Mouse (Mus musculus): ENCODE data around the gene Sugct. TPM values are rescaled to one million over a fixed set of nuclear protein-coding genes. Genes with fewer than 3 reads are reported as not detected.

Sugct gene
- polyA plus RNA-seq (2014; fragmentation: Nextera tagmentation; extraction: Ambion mirVana) = 3.7 and 3.9 TPM in 2 replicates

DNA sequence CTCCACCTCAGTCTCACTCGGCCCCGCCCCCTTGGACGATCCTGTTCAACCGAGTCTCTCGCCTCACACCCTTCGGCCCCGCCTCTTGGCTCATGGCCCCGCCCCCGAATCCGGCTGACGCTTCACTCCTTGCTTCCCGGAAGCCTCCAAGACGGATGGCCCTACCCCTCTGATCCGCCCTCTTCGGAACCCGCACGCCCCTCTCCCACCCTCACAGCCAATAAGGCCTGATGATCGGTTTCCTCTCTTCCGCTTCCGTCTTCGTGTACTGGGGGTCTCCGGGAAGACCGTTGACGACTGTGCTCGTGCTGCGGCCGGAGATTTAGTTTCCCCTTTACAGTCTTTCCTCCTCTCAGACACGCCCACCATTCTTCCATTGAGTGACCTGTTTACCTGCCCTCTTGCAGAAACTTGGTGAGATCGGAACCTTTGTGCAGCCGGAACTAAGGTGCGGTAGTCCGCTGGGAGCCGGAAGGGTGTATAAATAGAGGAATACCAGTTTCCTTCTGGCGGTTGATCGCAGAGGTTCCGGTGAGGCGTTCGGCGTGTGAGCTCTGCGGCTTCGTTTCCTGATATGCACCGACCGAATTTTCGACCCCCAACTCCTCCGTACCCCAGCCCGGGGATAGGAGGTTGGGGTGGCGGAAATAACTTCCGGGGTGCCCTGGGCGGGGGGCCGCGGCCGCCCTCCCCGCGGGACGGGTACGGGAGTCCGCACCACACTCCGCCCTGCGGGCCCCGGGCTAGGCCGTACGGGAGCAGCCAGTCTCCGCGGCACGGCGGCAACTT lies at the start of gene Sugct, which contains the start of gene Mplkip:
Gene Sugct (minus strand): TSS at position 643 of the 789 bp plus-strand sequence.
Gene Mplkip (plus strand): TSS at position 282 of the 789 bp plus-strand sequence.
- H3K9ac ChIP-seq (ENCODE audit: low read length) = peak within 1 kb of the TSS; percentile 89
- no peaks in the 10 kb centered on the region for H3K36me3 ChIP-seq (ENCODE audit: control insufficient read depth, insufficient read depth, low read length)
- H3K4me3 ChIP-seq (ENCODE audit: low read depth, low read length) = peak within 1 kb of the TSS; percentile 76
- no peaks in the 10 kb centered on the region for H3K9me3 ChIP-seq (ENCODE audit: control insufficient read depth, low read length)
- H3K27me3 ChIP-seq (replicated peaks; ENCODE audit: control insufficient read depth, insufficient read depth, low read length) = no peaks in the 10 kb centered on the region
- peak; percentile 100 for DNase-seq (ENCODE audit: low spot score)
- peak; percentile 99 for ATAC-seq (replicated peaks; ENCODE audit: low FRiP score, low TSS enrichment, low read depth)
- H3K4me1 ChIP-seq (replicated peaks; ENCODE audit: control insufficient read depth, insufficient read depth, low read length) = peaks cover 10% of the 10 kb centered on the region
- 1% methylated on average over 63 of the region's 66 CpGs for WGBS
- H3K27ac ChIP-seq (ENCODE audit: low read depth) = peak within 1 kb of the TSS; percentile 95
- H3K4me2 ChIP-seq (ENCODE audit: low read length) = peak within 1 kb of the TSS; percentile 75

DNA sequence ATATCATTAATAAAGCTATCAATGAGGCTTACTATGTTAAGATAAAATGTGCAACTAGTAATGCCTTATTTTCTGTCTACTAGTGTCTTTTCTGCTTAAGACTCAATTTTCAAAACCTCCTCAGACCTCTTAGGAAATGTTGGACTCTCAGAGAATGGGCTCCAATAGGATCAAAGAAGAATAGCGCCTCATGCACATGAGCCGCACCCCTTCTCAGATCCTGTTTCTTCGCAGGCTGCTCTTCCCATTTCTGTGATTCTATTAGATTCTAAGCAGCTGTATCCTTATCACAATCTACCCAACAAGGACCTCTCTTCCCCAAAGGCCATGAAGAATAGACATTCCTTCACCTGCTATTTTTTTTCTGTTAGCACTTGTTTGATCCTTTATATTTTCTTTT lies 33.4 kb upstream of the Sugct start:
- H3K9ac ChIP-seq (ENCODE audit: low read length) = no peak overlapping the region
- peaks cover 20% of the 10 kb centered on the region for H3K36me3 ChIP-seq (ENCODE audit: control insufficient read depth, insufficient read depth, low read length)
- no peak overlapping the region for H3K27ac ChIP-seq (ENCODE audit: low read depth)
- H3K4me3 ChIP-seq (ENCODE audit: low read depth, low read length) = no peak overlapping the region
- no peak overlapping the region for H3K4me2 ChIP-seq (ENCODE audit: low read length)
- H3K27me3 ChIP-seq (replicated peaks; ENCODE audit: control insufficient read depth, insufficient read depth, low read length) = no peaks in the 10 kb centered on the region
- H3K4me1 ChIP-seq (replicated peaks; ENCODE audit: control insufficient read depth, insufficient read depth, low read length) = no peaks in the 10 kb centered on the region
- no peak for ATAC-seq (replicated peaks; ENCODE audit: low FRiP score, low TSS enrichment, low read depth)
- no peaks in the 10 kb centered on the region for H3K9me3 ChIP-seq (ENCODE audit: control insufficient read depth, low read length)
- DNase-seq (ENCODE audit: low spot score) = no peak
- WGBS = 94% methylated on average over 3 of the region's 3 CpGs

DNA sequence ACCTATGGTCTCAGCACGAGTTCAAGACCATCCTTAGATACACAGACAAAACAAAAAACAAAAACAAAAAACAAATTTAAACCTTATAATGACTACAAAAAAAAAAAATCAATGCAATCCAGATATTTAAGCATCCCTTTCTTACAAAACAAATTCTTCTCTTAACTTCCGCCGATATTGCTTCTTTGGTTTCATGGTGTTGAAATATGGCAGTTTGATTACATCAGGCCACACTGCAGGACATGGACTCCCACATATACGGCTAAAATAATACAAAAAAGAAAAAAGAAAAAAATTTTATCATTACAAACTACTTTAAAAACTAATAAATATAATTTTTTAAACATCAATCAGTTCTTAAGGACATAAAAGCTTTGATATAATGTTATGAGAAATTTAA lies 32.6 kb upstream of the Sugct start:
- 91% methylated on average over 4 of the region's 4 CpGs for WGBS

DNA sequence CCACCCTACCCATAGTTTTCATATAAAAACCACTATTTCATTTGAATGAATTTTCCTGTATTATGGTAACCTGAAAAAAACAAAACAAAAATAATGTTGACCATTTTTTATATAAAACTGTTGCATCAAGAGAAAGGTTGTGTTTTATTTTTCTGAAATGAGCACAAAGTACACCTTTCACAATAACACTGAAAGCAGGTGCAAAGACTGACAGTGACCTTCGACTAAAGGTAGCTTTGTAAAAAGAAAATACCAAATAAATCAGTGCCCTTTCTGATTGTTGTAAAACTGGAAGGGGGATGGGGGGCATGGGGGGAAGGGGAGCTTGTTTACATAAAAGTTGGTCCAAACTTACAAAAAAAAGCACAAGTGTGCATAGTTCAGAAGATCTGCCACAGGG lies 22.0 kb upstream of the Sugct start:
- peaks cover 49% of the 10 kb centered on the region for H3K36me3 ChIP-seq (ENCODE audit: control insufficient read depth, insufficient read depth, low read length)
- H3K4me3 ChIP-seq (ENCODE audit: low read depth, low read length) = no peak overlapping the region
- H3K9me3 ChIP-seq (ENCODE audit: control insufficient read depth, low read length) = no peaks in the 10 kb centered on the region
- no peak overlapping the region for H3K4me2 ChIP-seq (ENCODE audit: low read length)
- H3K9ac ChIP-seq (ENCODE audit: low read length) = no peak overlapping the region
- H3K27ac ChIP-seq (ENCODE audit: low read depth) = no peak overlapping the region
- no peaks in the 10 kb centered on the region for H3K4me1 ChIP-seq (replicated peaks; ENCODE audit: control insufficient read depth, insufficient read depth, low read length)
- WGBS = 86% methylated on average over 1 of the region's 1 CpGs
- H3K27me3 ChIP-seq (replicated peaks; ENCODE audit: control insufficient read depth, insufficient read depth, low read length) = no peaks in the 10 kb centered on the region
- DNase-seq (ENCODE audit: low spot score) = no peak
- ATAC-seq (replicated peaks; ENCODE audit: low FRiP score, low TSS enrichment, low read depth) = no peak

More for the DNA sequence above, 32.6 kb upstream of the Sugct start:
- DNase-seq (ENCODE audit: low spot score) (no peak), ATAC-seq (replicated peaks; ENCODE audit: low FRiP score, low TSS enrichment, low read depth) (no peak)
- no peak overlapping the region for H3K27ac ChIP-seq (ENCODE audit: low read depth)
- no peaks in the 10 kb centered on the region for H3K4me1 ChIP-seq (replicated peaks; ENCODE audit: control insufficient read depth, insufficient read depth, low read length)
- H3K4me3 ChIP-seq (ENCODE audit: low read depth, low read length) = no peak overlapping the region
- H3K9me3 ChIP-seq (ENCODE audit: control insufficient read depth, low read length) = no peaks in the 10 kb centered on the region
- no peak overlapping the region for H3K9ac ChIP-seq (ENCODE audit: low read length)
- H3K36me3 ChIP-seq (ENCODE audit: control insufficient read depth, insufficient read depth, low read length) = peaks cover 23% of the 10 kb centered on the region
- H3K4me2 ChIP-seq (ENCODE audit: low read length) = no peak overlapping the region
- H3K27me3 ChIP-seq (replicated peaks; ENCODE audit: control insufficient read depth, insufficient read depth, low read length) = no peaks in the 10 kb centered on the region

DNA sequence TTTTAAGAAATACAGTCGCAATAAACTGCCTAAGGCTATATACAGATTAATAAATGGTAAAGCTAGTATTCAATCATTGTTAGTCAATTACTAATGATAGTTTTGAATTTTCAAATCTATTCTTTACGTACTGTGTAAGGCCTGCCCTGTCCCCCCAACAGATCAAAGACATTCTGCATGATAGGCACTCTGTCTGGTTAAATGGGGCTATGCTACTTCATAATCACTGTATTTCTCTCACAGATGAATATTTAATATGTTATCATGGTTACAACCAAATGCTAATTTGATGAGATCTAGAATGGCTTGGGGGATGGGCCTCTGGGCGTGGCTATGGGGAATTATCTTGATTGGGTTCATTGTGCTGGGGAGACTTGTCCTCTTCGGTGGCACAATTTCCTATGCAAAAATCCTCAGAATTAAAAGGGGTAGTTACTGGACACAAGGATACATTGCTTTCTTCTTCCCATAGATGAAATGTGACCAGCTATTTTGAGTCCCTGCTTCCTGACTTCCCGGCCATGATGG lies 13.5 kb upstream of the Sugct start:
- H3K4me3 ChIP-seq (ENCODE audit: low read depth, low read length) = no peak overlapping the region
- no peaks in the 10 kb centered on the region for H3K4me1 ChIP-seq (replicated peaks; ENCODE audit: control insufficient read depth, insufficient read depth, low read length)
- H3K27ac ChIP-seq (ENCODE audit: low read depth) = no peak overlapping the region
- no peak overlapping the region for H3K4me2 ChIP-seq (ENCODE audit: low read length)
- no peak overlapping the region for H3K9ac ChIP-seq (ENCODE audit: low read length)
- DNase-seq (ENCODE audit: low spot score) (no peak), ATAC-seq (replicated peaks; ENCODE audit: low FRiP score, low TSS enrichment, low read depth) (no peak)
- WGBS = 85% methylated on average over 5 of the region's 5 CpGs
- H3K36me3 ChIP-seq (ENCODE audit: control insufficient read depth, insufficient read depth, low read length) = no peaks in the 10 kb centered on the region; the same call in 1 of the 2 replicates
- no peaks in the 10 kb centered on the region for H3K27me3 ChIP-seq (replicated peaks; ENCODE audit: control insufficient read depth, insufficient read depth, low read length)
- no peaks in the 10 kb centered on the region for H3K9me3 ChIP-seq (ENCODE audit: control insufficient read depth, low read length)

DNA sequence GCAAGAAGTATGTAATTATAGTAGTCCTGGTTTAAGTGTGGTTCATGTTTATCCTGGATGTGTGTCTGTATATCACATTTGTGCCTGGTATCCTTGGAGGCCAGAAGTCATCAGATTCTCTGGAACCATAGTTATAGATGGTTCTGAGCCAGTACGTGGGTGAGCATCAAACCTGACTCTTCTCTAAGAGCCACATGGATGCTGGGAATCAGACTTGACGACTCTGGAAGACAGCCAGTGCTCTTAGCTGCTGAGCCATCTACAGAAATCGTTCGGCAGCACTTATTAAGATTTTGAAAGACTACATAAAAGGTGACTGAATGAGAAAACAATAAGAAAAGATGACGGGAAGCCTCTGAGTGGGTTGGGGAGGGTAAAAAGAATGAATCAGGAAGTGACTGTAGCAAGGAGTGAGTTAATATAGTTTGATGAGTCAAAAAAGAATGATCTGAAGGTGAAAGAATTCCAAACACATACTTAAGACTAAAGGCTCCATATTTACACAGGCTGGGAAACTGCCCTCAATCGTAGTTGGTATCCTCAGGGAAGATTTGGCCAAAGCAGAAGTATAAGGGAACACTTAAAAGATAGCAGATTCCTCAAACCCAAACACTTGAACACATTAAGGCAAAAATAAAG lies 10.0 kb upstream of the Sugct start:
- no peak overlapping the region for H3K9ac ChIP-seq (ENCODE audit: low read length)
- ATAC-seq (replicated peaks; ENCODE audit: low FRiP score, low TSS enrichment, low read depth) = no peak

DNA sequence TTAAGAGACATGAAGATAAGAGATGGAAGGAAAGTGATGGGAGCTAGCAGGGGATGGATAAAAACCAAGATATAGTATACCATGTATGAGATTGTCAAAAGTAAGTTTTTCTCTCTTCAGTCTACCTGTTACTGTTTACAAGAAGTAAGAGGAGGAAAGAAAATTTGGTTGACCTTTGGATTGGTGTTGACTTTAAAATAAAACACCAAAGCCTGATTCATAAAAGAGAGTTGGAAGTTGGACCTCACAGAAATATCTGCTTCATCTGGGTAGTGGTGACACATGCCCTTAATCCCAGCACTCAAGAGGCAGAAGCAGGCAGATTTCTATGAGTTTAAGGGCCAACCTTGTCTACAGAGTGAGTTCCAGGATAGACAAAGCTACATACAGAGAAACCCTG lies 7.0 kb upstream of the Sugct start:
- H3K27ac ChIP-seq (ENCODE audit: low read depth) = no peak overlapping the region
- DNase-seq (ENCODE audit: low spot score) (no peak), ATAC-seq (replicated peaks; ENCODE audit: low FRiP score, low TSS enrichment, low read depth) (no peak)
- H3K9ac ChIP-seq (ENCODE audit: low read length) = no peak overlapping the region
- H3K4me3 ChIP-seq (ENCODE audit: low read depth, low read length) = no peak overlapping the region
- H3K4me2 ChIP-seq (ENCODE audit: low read length) = no peak overlapping the region
- H3K27me3 ChIP-seq (replicated peaks; ENCODE audit: control insufficient read depth, insufficient read depth, low read length) = no peaks in the 10 kb centered on the region
- H3K36me3 ChIP-seq (ENCODE audit: control insufficient read depth, insufficient read depth, low read length) = no peaks in the 10 kb centered on the region
- H3K4me1 ChIP-seq (replicated peaks; ENCODE audit: control insufficient read depth, insufficient read depth, low read length) = no peaks in the 10 kb centered on the region
- H3K9me3 ChIP-seq (ENCODE audit: control insufficient read depth, low read length) = no peaks in the 10 kb centered on the region

More for the DNA sequence above, 10.0 kb upstream of the Sugct start:
- H3K4me1 ChIP-seq (replicated peaks; ENCODE audit: control insufficient read depth, insufficient read depth, low read length) = no peaks in the 10 kb centered on the region
- DNase-seq (ENCODE audit: low spot score) = no peak
- no peaks in the 10 kb centered on the region for H3K27me3 ChIP-seq (replicated peaks; ENCODE audit: control insufficient read depth, insufficient read depth, low read length)
- H3K36me3 ChIP-seq (ENCODE audit: control insufficient read depth, insufficient read depth, low read length) = no peaks in the 10 kb centered on the region
- H3K9me3 ChIP-seq (ENCODE audit: control insufficient read depth, low read length) = no peaks in the 10 kb centered on the region
- H3K27ac ChIP-seq (ENCODE audit: low read depth) = no peak overlapping the region
- 79% methylated on average over 6 of the region's 6 CpGs for WGBS
- no peak overlapping the region for H3K4me2 ChIP-seq (ENCODE audit: low read length)
- H3K4me3 ChIP-seq (ENCODE audit: low read depth, low read length) = no peak overlapping the region

DNA sequence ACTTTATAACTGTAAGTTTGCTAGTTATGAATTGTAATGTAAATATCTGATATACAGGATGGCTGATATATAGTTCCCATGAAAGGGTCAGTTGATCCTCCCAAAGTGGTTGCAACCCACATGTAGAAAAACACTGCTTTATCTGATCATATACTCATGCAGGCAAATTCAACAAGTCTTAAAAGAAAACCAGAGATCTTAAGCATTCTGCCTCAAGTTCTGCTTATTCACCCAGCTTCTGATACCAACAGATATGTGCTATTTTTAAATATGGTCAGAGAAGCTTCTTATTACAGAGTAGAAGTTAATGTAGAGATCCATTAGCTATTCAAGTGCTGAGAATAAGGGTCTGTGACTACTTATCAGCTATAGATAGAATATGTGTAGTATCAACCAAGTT lies 6.0 kb upstream of the Sugct start:
- Histone ChIP-seq H3K36me3 (ENCODE audit: control insufficient read depth, insufficient read depth, low read length) (no peaks in the 10 kb centered on the region), H3K4me3 (ENCODE audit: low read depth, low read length) (no peak overlapping the region), H3K9ac (ENCODE audit: low read length) (no peak overlapping the region), H3K27ac (ENCODE audit: low read depth) (no peak overlapping the region), H3K4me2 (ENCODE audit: low read length) (no peak overlapping the region), H3K4me1 (replicated peaks; ENCODE audit: control insufficient read depth, insufficient read depth, low read length) (no peaks in the 10 kb centered on the region; the same call in 1 of the 2 replicates), H3K27me3 (replicated peaks; ENCODE audit: control insufficient read depth, insufficient read depth, low read length) (no peaks in the 10 kb centered on the region), H3K9me3 (ENCODE audit: control insufficient read depth, low read length) (no peaks in the 10 kb centered on the region)
- DNase-seq (ENCODE audit: low spot score) (no peak), ATAC-seq (replicated peaks; ENCODE audit: low FRiP score, low TSS enrichment, low read depth) (no peak)
